Mouse (Mus musculus): ENCODE results near the gene Hist1h3g.

- TF ChIP-seq CTCF (IDR thresholded peaks at IDR 0.05; ENCODE audit: borderline replicate concordance, control insufficient read depth, extremely low read depth, insufficient read depth, low read length, poor library complexity) (no peak), POLR2A (IDR thresholded peaks at IDR 0.05; ENCODE audit: control insufficient read depth, extremely low read depth, insufficient read depth, low read length, poor library complexity) (no peak)
These were observed 29.4 kb upstream of the Hist1h3g start for GRCm38 (mm10) chr13:23505662-23506345.
